Mouse (Mus musculus): ENCODE measurements around the gene Ccdc151. TPM values are rescaled to one million over a fixed set of nuclear protein-coding genes. Genes with fewer than 3 reads are reported as not detected.

Gene Ccdc151
- not detected for polyA plus RNA-seq (2015; fragmentation: Illumina TruSeq; extraction: RNeasy Lipid Tissue Mini Kit (QIAGEN cat#74804); ENCODE audit: insufficient read depth, low replicate concordance)

GRCm38 (mm10) chr9:22002194-22003162, at the start of gene Ccdc151, which contains the start of gene Prkcsh:
Gene Ccdc151, minus strand, starts transcription at chr9:22002634.
Gene Prkcsh, plus strand, starts transcription at chr9:22002806.

DNA sequence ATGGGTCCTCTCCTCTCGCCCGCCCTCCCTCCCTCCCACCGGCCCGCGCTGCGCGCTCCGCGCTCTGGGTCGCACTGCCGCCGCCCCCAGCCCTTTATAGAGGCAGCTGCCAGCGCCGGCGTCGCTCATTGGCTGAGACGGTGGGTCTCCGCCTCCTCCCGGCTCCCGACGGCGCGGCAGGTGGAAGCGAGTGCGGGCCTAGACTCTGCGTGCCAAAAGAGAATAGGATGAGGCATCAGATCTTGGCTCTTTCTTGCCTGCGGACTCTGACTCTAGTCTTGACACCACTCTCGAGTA, 49.5 kb upstream of the Ccdc151 start, which contains the start of gene Elavl3:
Elavl3 (minus strand) TSS at position 66 of the 297 bp plus-strand sequence.

GRCm38 (mm10) chr9:21989230-21990110, 13.0 kb downstream of the Ccdc151 start, which contains the start of gene Rgl3:
Gene Rgl3, minus strand, starts transcription at chr9:21989446.

GRCm38 (mm10) chr9:21963417-21963816, 39.0 kb downstream of the Ccdc151 start, which contains the start of gene Epor:
Gene Epor, minus strand, starts transcription at chr9:21963506.

DNA sequence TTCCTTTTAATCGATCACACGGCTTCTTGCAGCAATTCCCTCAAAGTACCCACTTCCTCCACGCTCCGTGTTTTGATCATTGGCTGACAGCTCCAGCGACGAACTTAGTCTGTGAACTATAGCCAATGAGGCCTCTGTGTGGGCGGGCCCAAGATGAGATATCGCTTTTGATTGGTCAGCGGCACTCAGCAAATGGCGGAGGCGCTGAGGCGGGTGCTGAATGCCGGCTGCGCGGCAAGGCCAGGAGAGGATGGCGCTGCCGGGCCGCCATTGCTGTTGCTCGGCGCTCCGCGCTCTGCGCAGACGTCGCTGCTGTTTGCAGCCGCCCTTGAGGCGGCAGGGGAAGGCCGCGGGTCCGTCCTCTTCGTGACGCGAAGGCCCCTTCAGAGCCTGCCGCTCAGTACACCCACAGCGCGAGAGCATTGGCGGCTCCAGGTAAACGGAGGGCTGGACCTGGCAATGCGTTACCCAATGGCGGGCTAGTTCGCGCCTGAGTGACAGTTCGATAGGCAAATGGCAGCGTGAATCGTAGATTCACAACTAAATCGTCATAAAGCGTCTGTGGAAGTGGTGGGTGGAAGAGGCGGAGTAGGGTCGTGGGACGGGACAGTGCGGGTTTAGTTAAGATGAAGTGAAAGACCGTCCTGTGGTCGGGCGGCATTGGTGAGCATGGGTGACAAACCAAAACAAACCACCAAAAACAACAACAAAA, 46.7 kb downstream of the Ccdc151 start, which contains the start of gene Swsap1:
Swsap1 (plus strand) TSS at position 186 of the 712 bp plus-strand sequence.

Other genes with a start within 250 kb of the Ccdc151 start
- gene Spc24, start 242.3 kb downstream of the Ccdc151 start, polyA plus RNA-seq (2015; fragmentation: Illumina TruSeq; extraction: RNeasy Lipid Tissue Mini Kit (QIAGEN cat#74804); ENCODE audit: insufficient read depth, low replicate concordance): 6.4 TPM
- 9.1 TPM for gene Kank2, start 203.9 kb downstream of the Ccdc151 start, polyA plus RNA-seq (2015; fragmentation: Illumina TruSeq; extraction: RNeasy Lipid Tissue Mini Kit (QIAGEN cat#74804); ENCODE audit: insufficient read depth, low replicate concordance)
- not detected for gene Angptl8, start 167.1 kb downstream of the Ccdc151 start, polyA plus RNA-seq (2015; fragmentation: Illumina TruSeq; extraction: RNeasy Lipid Tissue Mini Kit (QIAGEN cat#74804); ENCODE audit: insufficient read depth, low replicate concordance)
- 14.7 TPM for gene Dock6, start 150.0 kb downstream of the Ccdc151 start, polyA plus RNA-seq (2015; fragmentation: Illumina TruSeq; extraction: RNeasy Lipid Tissue Mini Kit (QIAGEN cat#74804); ENCODE audit: insufficient read depth, low replicate concordance)
- 7.7 TPM for gene Rab3d, start 84.4 kb downstream of the Ccdc151 start, polyA plus RNA-seq (2015; fragmentation: Illumina TruSeq; extraction: RNeasy Lipid Tissue Mini Kit (QIAGEN cat#74804); ENCODE audit: insufficient read depth, low replicate concordance)
- 0.79 TPM for gene Ccdc159, start 75.2 kb downstream of the Ccdc151 start, polyA plus RNA-seq (2015; fragmentation: Illumina TruSeq; extraction: RNeasy Lipid Tissue Mini Kit (QIAGEN cat#74804); ENCODE audit: insufficient read depth, low replicate concordance)
- gene Tmem205, start 75.1 kb downstream of the Ccdc151 start, polyA plus RNA-seq (2015; fragmentation: Illumina TruSeq; extraction: RNeasy Lipid Tissue Mini Kit (QIAGEN cat#74804); ENCODE audit: insufficient read depth, low replicate concordance): 3.3 TPM
- gene Plppr2, start 65.6 kb downstream of the Ccdc151 start, polyA plus RNA-seq (2015; fragmentation: Illumina TruSeq; extraction: RNeasy Lipid Tissue Mini Kit (QIAGEN cat#74804); ENCODE audit: insufficient read depth, low replicate concordance): 0.70 TPM
- gene Swsap1, start 46.9 kb downstream of the Ccdc151 start, polyA plus RNA-seq (2015; fragmentation: Illumina TruSeq; extraction: RNeasy Lipid Tissue Mini Kit (QIAGEN cat#74804); ENCODE audit: insufficient read depth, low replicate concordance): 10.0 TPM
- gene Epor, start 39.1 kb downstream of the Ccdc151 start, polyA plus RNA-seq (2015; fragmentation: Illumina TruSeq; extraction: RNeasy Lipid Tissue Mini Kit (QIAGEN cat#74804); ENCODE audit: insufficient read depth, low replicate concordance): 2.1 TPM
- gene Rgl3, start 13.2 kb downstream of the Ccdc151 start, polyA plus RNA-seq (2015; fragmentation: Illumina TruSeq; extraction: RNeasy Lipid Tissue Mini Kit (QIAGEN cat#74804); ENCODE audit: insufficient read depth, low replicate concordance): 2.1 TPM
- gene Prkcsh, start 172 bp upstream of the Ccdc151 start, polyA plus RNA-seq (2015; fragmentation: Illumina TruSeq; extraction: RNeasy Lipid Tissue Mini Kit (QIAGEN cat#74804); ENCODE audit: insufficient read depth, low replicate concordance): 29.0 TPM
- gene Elavl3, start 49.4 kb upstream of the Ccdc151 start, polyA plus RNA-seq (2015; fragmentation: Illumina TruSeq; extraction: RNeasy Lipid Tissue Mini Kit (QIAGEN cat#74804); ENCODE audit: insufficient read depth, low replicate concordance): not detected
- gene Gm49318, start 68.6 kb upstream of the Ccdc151 start, polyA plus RNA-seq (2015; fragmentation: Illumina TruSeq; extraction: RNeasy Lipid Tissue Mini Kit (QIAGEN cat#74804); ENCODE audit: insufficient read depth, low replicate concordance): not detected
- 5.6 TPM for gene Zfp653, start 68.7 kb upstream of the Ccdc151 start, polyA plus RNA-seq (2015; fragmentation: Illumina TruSeq; extraction: RNeasy Lipid Tissue Mini Kit (QIAGEN cat#74804); ENCODE audit: insufficient read depth, low replicate concordance)
- gene Ecsit, start 82.8 kb upstream of the Ccdc151 start, polyA plus RNA-seq (2015; fragmentation: Illumina TruSeq; extraction: RNeasy Lipid Tissue Mini Kit (QIAGEN cat#74804); ENCODE audit: insufficient read depth, low replicate concordance): 12.2 TPM
- gene Cnn1, start 96.6 kb upstream of the Ccdc151 start, polyA plus RNA-seq (2015; fragmentation: Illumina TruSeq; extraction: RNeasy Lipid Tissue Mini Kit (QIAGEN cat#74804); ENCODE audit: insufficient read depth, low replicate concordance): 12.6 TPM
- 40.6 TPM for gene Elof1, start 114.5 kb upstream of the Ccdc151 start, polyA plus RNA-seq (2015; fragmentation: Illumina TruSeq; extraction: RNeasy Lipid Tissue Mini Kit (QIAGEN cat#74804); ENCODE audit: insufficient read depth, low replicate concordance)
- gene Acp5, start 133.1 kb upstream of the Ccdc151 start, polyA plus RNA-seq (2015; fragmentation: Illumina TruSeq; extraction: RNeasy Lipid Tissue Mini Kit (QIAGEN cat#74804); ENCODE audit: insufficient read depth, low replicate concordance): 117 TPM
- 7.4 TPM for gene Pigyl, start 154.2 kb upstream of the Ccdc151 start, polyA plus RNA-seq (2015; fragmentation: Illumina TruSeq; extraction: RNeasy Lipid Tissue Mini Kit (QIAGEN cat#74804); ENCODE audit: insufficient read depth, low replicate concordance)
- gene Zfp872, start 185.5 kb upstream of the Ccdc151 start, polyA plus RNA-seq (2015; fragmentation: Illumina TruSeq; extraction: RNeasy Lipid Tissue Mini Kit (QIAGEN cat#74804); ENCODE audit: insufficient read depth, low replicate concordance): 0.07 TPM
- gene Zfp809, start 223.1 kb upstream of the Ccdc151 start, polyA plus RNA-seq (2015; fragmentation: Illumina TruSeq; extraction: RNeasy Lipid Tissue Mini Kit (QIAGEN cat#74804); ENCODE audit: insufficient read depth, low replicate concordance): 82.7 TPM

All from spleen, adult 10 weeks (tissue).